Mouse (Mus musculus): ENCODE results near the gene Gm21936. TPM values are rescaled to one million over a fixed set of nuclear protein-coding genes. Genes with fewer than 3 reads are reported as not detected.

Gene Gm21936
- not detected in 2 replicates for polyA plus RNA-seq (2012; rRNA removed)

GRCm38 (mm10) chr12:87795212-87795611 is at the start of gene Gm21936:
Gene Gm21936, plus strand, starts transcription at chr12:87795512.

GRCm38 (mm10) chr12:87775655-87776054 is 19.7 kb upstream of the Gm21936 start, which contains the start of gene Gm21319:
Gene Gm21319, minus strand, starts transcription at chr12:87775755.

GRCm38 (mm10) chr12:87816277-87816676 is 21.0 kb downstream of the Gm21936 start, which contains the start of gene BB287469:
Gene BB287469, plus strand, starts transcription at chr12:87816577.

GRCm38 (mm10) chr12:87842239-87842638 is 46.9 kb downstream of the Gm21936 start, which contains the start of gene Gm2001:
Gene Gm2001, minus strand, starts transcription at chr12:87842339.

Other genes starting within 250 kb of the Gm21936 start
- gene Oog1, start 192.8 kb upstream of the Gm21936 start, polyA plus RNA-seq (2012; rRNA removed) = not detected in 2 replicates
- gene Gm4027, start 176.6 kb upstream of the Gm21936 start, polyA plus RNA-seq (2012; rRNA removed) = not detected in 2 replicates
- gene Gm16381, start 150.9 kb upstream of the Gm21936 start, polyA plus RNA-seq (2012; rRNA removed) = not detected in 2 replicates
- not detected in 2 replicates for gene Gm21319, start 19.8 kb upstream of the Gm21936 start, polyA plus RNA-seq (2012; rRNA removed)
- gene BB287469, start 21.1 kb downstream of the Gm21936 start, polyA plus RNA-seq (2012; rRNA removed) = not detected in 2 replicates
- not detected in 2 replicates for gene Gm2001, start 46.8 kb downstream of the Gm21936 start, polyA plus RNA-seq (2012; rRNA removed)
- gene Gm2016, start 78.6 kb downstream of the Gm21936 start, polyA plus RNA-seq (2012; rRNA removed) = not detected in 2 replicates
- not detected in 2 replicates for gene Gm2022, start 99.9 kb downstream of the Gm21936 start, polyA plus RNA-seq (2012; rRNA removed)
- not detected in 2 replicates for gene Gm2035, start 124.3 kb downstream of the Gm21936 start, polyA plus RNA-seq (2012; rRNA removed)
- not detected in 2 replicates for gene Gm2042, start 158.6 kb downstream of the Gm21936 start, polyA plus RNA-seq (2012; rRNA removed)
- not detected in 2 replicates for gene Gm2075, start 216.3 kb downstream of the Gm21936 start, polyA plus RNA-seq (2012; rRNA removed)
- not detected in 2 replicates for gene Gm6803, start 223.3 kb downstream of the Gm21936 start, polyA plus RNA-seq (2012; rRNA removed)
- not detected in 2 replicates for gene Gm2056, start 231.5 kb downstream of the Gm21936 start, polyA plus RNA-seq (2012; rRNA removed)